Mouse (Mus musculus): ENCODE measurements around the gene Rabggtb. TPM values are rescaled to one million over a fixed set of nuclear protein-coding genes. Genes with fewer than 3 reads are reported as not detected.

Gene Rabggtb
- 100 to 1,000 TPM; 108 to 110 TPM for total RNA-seq (2021)

GRCm38 (mm10) chr3:153912546-153913509 lies at the start of gene Rabggtb:
TSS of gene Rabggtb (minus strand) at chr3:153913009.
- DNase-seq, result peak; percentile 97

GRCm38 (mm10) chr3:153961632-153962389 lies 49.0 kb upstream of the Rabggtb start:
- DNase-seq, result no peak

GRCm38 (mm10) chr3:153960884-153961283 lies 48.1 kb upstream of the Rabggtb start:
- DNase-seq, result no peak

- DNase-seq, result no peak
Observed at GRCm38 (mm10) chr3:153959731-153960207, 47.0 kb upstream of the Rabggtb start.

- DNase-seq, result no peak
Observed at GRCm38 (mm10) chr3:153959035-153959730, 46.4 kb upstream of the Rabggtb start.

- DNase-seq, result no peak
Observed at GRCm38 (mm10) chr3:153957916-153958315, 45.1 kb upstream of the Rabggtb start.

- DNase-seq, result no peak
Observed at GRCm38 (mm10) chr3:153948176-153948575, 35.4 kb upstream of the Rabggtb start.

- no peak for DNase-seq
Observed at GRCm38 (mm10) chr3:153947271-153947670, 34.5 kb upstream of the Rabggtb start.

- DNase-seq, result peak; percentile 99
Observed at GRCm38 (mm10) chr3:153944335-153944990, 31.7 kb upstream of the Rabggtb start, which contains the start of gene Acadm. TSS of gene Acadm (minus strand) at chr3:153944632.

- no peak for DNase-seq
Observed at GRCm38 (mm10) chr3:153943901-153944334, 31.1 kb upstream of the Rabggtb start.

- DNase-seq, result no peak
Observed at GRCm38 (mm10) chr3:153943003-153943640, 30.3 kb upstream of the Rabggtb start.

GRCm38 (mm10) chr3:153941613-153942012 lies 28.8 kb upstream of the Rabggtb start:
- DNase-seq, result peak; percentile 27

- DNase-seq, result no peak
Observed at GRCm38 (mm10) chr3:153940486-153940885, 27.7 kb upstream of the Rabggtb start.

GRCm38 (mm10) chr3:153940021-153940420 lies 27.2 kb upstream of the Rabggtb start:
- DNase-seq, result no peak

- no peak for DNase-seq
Observed at GRCm38 (mm10) chr3:153937116-153937810, 24.5 kb upstream of the Rabggtb start.

GRCm38 (mm10) chr3:153935878-153936277 lies 23.1 kb upstream of the Rabggtb start:
- peak; percentile 51 for DNase-seq

GRCm38 (mm10) chr3:153932461-153932860 lies 19.7 kb upstream of the Rabggtb start:
- no peak for DNase-seq

- no peak for DNase-seq
Observed at GRCm38 (mm10) chr3:153929526-153929925, 16.7 kb upstream of the Rabggtb start.

- DNase-seq, result no peak
Observed at GRCm38 (mm10) chr3:153926333-153926732, 13.5 kb upstream of the Rabggtb start.

- no peak for DNase-seq
Observed at GRCm38 (mm10) chr3:153921147-153921910, 8.5 kb upstream of the Rabggtb start.

All from heart, postnatal 4 days (tissue).